Mouse (Mus musculus): Measurements from ENCODE around the gene Bricd5. TPM values are rescaled to one million over a fixed set of nuclear protein-coding genes. Genes with fewer than 3 reads are reported as not detected.
"Not testable (repeated sequence)": the region's sequence is repeated elsewhere in the genome, so short reads cannot be mapped to it uniquely, and the experiment has no call there.

The Bricd5 gene
- polyA plus RNA-seq (2015; fragmentation: Nextera tagmentation; extraction: Ambion mirVana) = 0.65 and 1.2 TPM in 2 replicates

DNA sequence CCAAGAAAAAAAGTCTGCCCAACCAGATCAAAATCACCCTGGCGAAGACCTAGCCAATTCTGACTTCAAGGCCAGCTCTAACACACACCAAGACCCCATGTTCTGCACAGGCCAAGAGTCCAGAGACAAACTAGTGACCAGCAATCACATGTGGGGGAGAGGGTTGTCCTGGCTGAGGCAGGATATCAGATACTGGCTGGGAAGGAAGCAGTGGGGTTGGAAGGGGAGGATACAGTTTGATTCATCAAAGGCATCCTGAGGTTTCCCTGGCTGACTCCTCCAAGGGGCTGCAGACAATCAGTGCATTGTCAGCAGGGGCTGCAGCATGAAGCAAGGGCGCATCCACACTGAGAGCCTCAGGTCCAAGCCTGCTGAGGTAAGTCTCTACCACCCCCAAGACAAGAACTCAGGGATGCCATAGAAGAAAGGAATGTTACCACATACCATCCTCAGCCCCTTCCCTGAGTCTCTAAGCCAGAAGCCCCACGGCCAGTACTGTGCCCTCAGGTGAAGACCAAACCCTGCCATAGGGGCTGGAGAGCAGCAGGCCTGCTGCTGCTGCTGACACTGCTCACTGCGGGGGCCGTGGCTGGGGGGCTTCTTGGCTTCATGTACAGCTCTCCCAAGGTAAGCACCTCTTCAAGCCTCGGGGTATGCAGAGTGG, at the start of gene Bricd5:
TSS of gene Bricd5 (plus strand) at position 273 of the 664 bp plus-strand sequence.
- Histone ChIP-seq H3K27ac (ENCODE audit: low read depth, low read length) (peak within 1 kb of the TSS; percentile 23; the same call in 1 of the 2 replicates), H3K27me3 (replicated peaks; ENCODE audit: control insufficient read depth, insufficient read depth, low read length) (no peaks in the 10 kb centered on the region), H3K4me1 (ENCODE audit: control insufficient read depth, insufficient read depth, low read depth, low read length) (peaks cover 39% of the 10 kb centered on the region), H3K4me3 (ENCODE audit: low read length) (no peak within 1 kb of the TSS), H3K36me3 (ENCODE audit: control insufficient read depth, insufficient read depth, low read length) (peaks cover 20% of the 10 kb centered on the region), H3K9me3 (ENCODE audit: control insufficient read depth, low read length) (no peaks in the 10 kb centered on the region), H3K9ac (ENCODE audit: low read depth, low read length) (0 out of 2 replicates have a peak within 1 kb of the TSS, but pooled peaks have one; percentile 22), H3K4me2 (ENCODE audit: low read length) (no peak within 1 kb of the TSS; the same call in 1 of the 2 replicates)
- ATAC-seq = no peak
- 77% methylated on average over 6 of the region's 6 CpGs for WGBS

DNA sequence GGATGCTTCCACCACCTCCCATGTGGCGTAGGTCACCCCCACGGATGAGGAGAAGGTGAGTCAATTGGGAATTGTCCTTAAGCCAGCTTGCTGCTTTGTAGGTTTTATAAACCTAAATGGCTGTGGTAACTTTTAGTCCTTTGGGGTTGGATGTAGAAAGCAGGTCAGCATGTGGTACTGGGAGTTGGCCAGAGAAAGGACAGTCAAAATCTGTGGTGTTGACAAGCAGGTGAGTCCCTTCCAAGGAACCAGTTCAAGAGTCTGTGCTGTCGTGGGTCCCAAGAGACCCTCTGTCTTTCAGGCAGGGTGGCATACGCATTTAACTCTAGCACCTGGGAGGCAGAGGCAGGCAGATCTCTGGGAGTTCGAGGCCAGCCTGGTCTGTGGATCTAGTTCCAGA, 49.2 kb upstream of the Bricd5 start:
- H3K27me3 ChIP-seq (replicated peaks; ENCODE audit: control insufficient read depth, insufficient read depth, low read length) = no peaks in the 10 kb centered on the region
- H3K4me1 ChIP-seq (ENCODE audit: control insufficient read depth, insufficient read depth, low read depth, low read length) = peaks cover 6% of the 10 kb centered on the region
- WGBS = 94% methylated on average over 5 of the region's 5 CpGs

DNA sequence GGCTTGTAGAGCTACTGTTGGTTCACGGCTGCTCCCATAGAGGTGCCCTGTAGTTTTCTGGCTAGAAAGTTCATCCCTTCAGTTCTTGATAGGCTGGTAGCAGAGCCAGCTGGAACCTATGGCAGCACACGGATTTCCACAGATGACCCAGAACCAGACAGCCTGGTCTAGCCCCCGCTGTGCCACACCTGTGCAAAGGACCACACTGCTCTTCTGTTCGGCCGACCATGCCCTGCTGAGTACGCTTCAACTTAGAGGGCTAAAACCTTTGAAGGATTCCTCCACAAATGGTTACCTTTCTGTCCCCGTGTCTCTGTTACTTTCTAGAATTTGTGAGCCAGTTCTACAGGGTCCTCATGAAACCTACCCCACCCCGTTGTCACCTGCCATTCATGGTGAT, 48.4 kb upstream of the Bricd5 start:
- not testable (repeated sequence) for H3K9me3 ChIP-seq (ENCODE audit: control insufficient read depth, low read length); ATAC-seq; H3K4me2 ChIP-seq (ENCODE audit: low read length); H3K9ac ChIP-seq (ENCODE audit: low read depth, low read length); H3K27ac ChIP-seq (ENCODE audit: low read depth, low read length); H3K27me3 ChIP-seq (replicated peaks; ENCODE audit: control insufficient read depth, insufficient read depth, low read length); H3K4me1 ChIP-seq (ENCODE audit: control insufficient read depth, insufficient read depth, low read depth, low read length); H3K4me3 ChIP-seq (ENCODE audit: low read length)
- peaks cover 30% of the 10 kb centered on the region for H3K36me3 ChIP-seq (ENCODE audit: control insufficient read depth, insufficient read depth, low read length)
- WGBS = 99% methylated on average over 5 of the region's 8 CpGs

More for the DNA sequence above, 49.2 kb upstream of the Bricd5 start:
- no peak overlapping the region for H3K9ac ChIP-seq (ENCODE audit: low read depth, low read length)
- H3K36me3 ChIP-seq (ENCODE audit: control insufficient read depth, insufficient read depth, low read length) = peaks cover 38% of the 10 kb centered on the region
- no peak overlapping the region for H3K4me3 ChIP-seq (ENCODE audit: low read length)
- no peaks in the 10 kb centered on the region for H3K9me3 ChIP-seq (ENCODE audit: control insufficient read depth, low read length)
- H3K27ac ChIP-seq (ENCODE audit: low read depth, low read length) = no peak overlapping the region
- no peak overlapping the region for H3K4me2 ChIP-seq (ENCODE audit: low read length)
- no peak for ATAC-seq

DNA sequence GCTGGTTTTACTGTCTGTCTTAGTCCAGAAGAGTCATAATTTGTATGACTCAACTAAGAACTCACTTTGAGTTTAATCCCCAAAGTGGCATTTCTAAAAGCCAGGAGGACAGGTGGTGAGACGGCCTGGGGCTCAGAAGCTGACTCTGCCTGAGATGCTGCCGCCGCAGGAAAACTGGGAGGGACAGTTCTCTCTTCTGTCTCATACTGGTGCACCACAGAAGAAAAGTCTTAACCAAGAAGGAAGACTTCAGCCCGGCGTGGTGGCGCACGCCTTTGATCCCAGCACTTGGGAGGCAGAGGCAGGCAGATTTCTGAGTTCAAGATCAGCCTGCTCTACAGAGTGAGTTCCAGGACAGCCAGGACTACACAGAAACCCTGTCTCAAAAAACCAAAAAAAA, 47.8 kb upstream of the Bricd5 start:
- no peak for ATAC-seq
- WGBS = 84% methylated on average over 7 of the region's 7 CpGs
- peak overlapping the region; percentile 63 for H3K4me2 ChIP-seq (ENCODE audit: low read length)
- peak overlapping the region; percentile 95; the same call in 1 of the 2 replicates for H3K27ac ChIP-seq (ENCODE audit: low read depth, low read length)
- H3K4me1 ChIP-seq (ENCODE audit: control insufficient read depth, insufficient read depth, low read depth, low read length) = peaks cover 6% of the 10 kb centered on the region
- no peaks in the 10 kb centered on the region for H3K9me3 ChIP-seq (ENCODE audit: control insufficient read depth, low read length)
- no peaks in the 10 kb centered on the region for H3K27me3 ChIP-seq (replicated peaks; ENCODE audit: control insufficient read depth, insufficient read depth, low read length)
- peaks cover 24% of the 10 kb centered on the region for H3K36me3 ChIP-seq (ENCODE audit: control insufficient read depth, insufficient read depth, low read length)
- no peak overlapping the region for H3K9ac ChIP-seq (ENCODE audit: low read depth, low read length)
- no peak overlapping the region for H3K4me3 ChIP-seq (ENCODE audit: low read length)

DNA sequence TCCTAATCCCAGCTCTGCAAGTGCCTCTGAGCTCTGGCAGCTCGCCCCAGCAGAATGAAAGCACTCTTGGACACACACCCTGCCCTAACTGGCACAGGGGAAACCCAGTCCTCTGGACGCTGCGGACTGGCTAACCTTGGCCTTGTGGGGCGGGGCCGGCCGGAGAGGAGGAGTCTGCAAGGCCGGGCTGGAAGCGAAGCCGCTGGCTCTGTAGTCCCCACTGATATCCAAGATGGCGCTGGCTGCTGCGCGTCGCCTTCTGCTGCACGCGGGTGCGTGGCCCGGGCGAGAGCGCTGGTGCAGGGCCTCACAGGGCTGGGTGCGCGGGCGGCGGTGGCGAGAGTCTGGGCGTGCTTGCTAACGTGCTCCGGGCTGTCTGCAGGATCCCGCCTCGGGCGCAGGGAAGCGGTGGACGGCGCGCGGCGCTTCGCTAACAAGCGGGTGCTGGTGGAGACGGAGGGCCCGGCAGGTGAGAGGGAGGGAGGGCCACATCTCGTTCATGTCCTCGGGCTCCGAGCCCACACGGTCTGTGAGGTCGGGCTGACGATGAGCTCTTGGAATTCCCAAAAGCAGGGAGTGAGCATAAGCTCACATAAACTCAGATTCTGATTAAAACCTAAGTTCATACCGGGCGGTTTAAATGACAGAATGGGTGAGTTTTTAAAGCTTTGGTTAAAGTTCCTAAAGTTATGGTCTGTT, 47.1 kb upstream of the Bricd5 start, which contains the start of gene Eci1:
TSS of gene Eci1 (plus strand) at position 171 of the 699 bp plus-strand sequence.
- peak; percentile 99 for ATAC-seq
- peak within 1 kb of the TSS; percentile 88 for H3K9ac ChIP-seq (ENCODE audit: low read depth, low read length)
- peaks cover 20% of the 10 kb centered on the region for H3K36me3 ChIP-seq (ENCODE audit: control insufficient read depth, insufficient read depth, low read length)
- peaks cover 6% of the 10 kb centered on the region for H3K4me1 ChIP-seq (ENCODE audit: control insufficient read depth, insufficient read depth, low read depth, low read length)
- under 1% methylated on average over 45 of the region's 48 CpGs for WGBS
- no peaks in the 10 kb centered on the region for H3K27me3 ChIP-seq (replicated peaks; ENCODE audit: control insufficient read depth, insufficient read depth, low read length)
- H3K4me2 ChIP-seq (ENCODE audit: low read length) = peak within 1 kb of the TSS; percentile 63
- H3K4me3 ChIP-seq (ENCODE audit: low read length) = peak within 1 kb of the TSS; percentile 72
- peak within 1 kb of the TSS; percentile 95 for H3K27ac ChIP-seq (ENCODE audit: low read depth, low read length)
- no peaks in the 10 kb centered on the region for H3K9me3 ChIP-seq (ENCODE audit: control insufficient read depth, low read length)

DNA sequence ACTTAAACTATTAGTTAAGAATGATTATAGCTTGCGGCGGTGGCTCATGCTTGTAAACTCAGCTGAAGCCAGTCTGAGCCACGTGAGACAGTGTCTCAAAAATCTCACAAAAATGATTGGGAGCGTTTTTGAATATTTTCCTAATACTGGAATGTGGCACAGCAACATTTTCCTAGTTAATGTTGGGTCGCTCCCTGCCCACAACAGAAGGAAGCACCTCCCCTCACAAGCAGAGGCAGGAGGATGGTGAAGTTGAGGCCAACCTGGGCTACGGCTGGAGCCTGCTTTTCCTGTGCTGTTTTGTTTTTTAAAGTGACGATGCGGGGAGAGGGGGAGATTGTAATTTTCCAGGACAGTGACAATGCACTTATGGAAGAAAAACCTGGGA, 46.5 kb upstream of the Bricd5 start:
- Histone ChIP-seq H3K9me3 (ENCODE audit: control insufficient read depth, low read length) (no peaks in the 10 kb centered on the region), H3K9ac (ENCODE audit: low read depth, low read length) (peak overlapping the region; percentile 88; the same call in 1 of the 2 replicates), H3K27ac (ENCODE audit: low read depth, low read length) (peak overlapping the region; percentile 95), H3K36me3 (ENCODE audit: control insufficient read depth, insufficient read depth, low read length) (peaks cover 20% of the 10 kb centered on the region), H3K4me1 (ENCODE audit: control insufficient read depth, insufficient read depth, low read depth, low read length) (peaks cover 6% of the 10 kb centered on the region), H3K4me2 (ENCODE audit: low read length) (peak overlapping the region; percentile 63), H3K4me3 (ENCODE audit: low read length) (peak overlapping the region; percentile 72), H3K27me3 (replicated peaks; ENCODE audit: control insufficient read depth, insufficient read depth, low read length) (no peaks in the 10 kb centered on the region)
- no peak for ATAC-seq
- 5% methylated on average over 8 of the region's 8 CpGs for WGBS

DNA sequence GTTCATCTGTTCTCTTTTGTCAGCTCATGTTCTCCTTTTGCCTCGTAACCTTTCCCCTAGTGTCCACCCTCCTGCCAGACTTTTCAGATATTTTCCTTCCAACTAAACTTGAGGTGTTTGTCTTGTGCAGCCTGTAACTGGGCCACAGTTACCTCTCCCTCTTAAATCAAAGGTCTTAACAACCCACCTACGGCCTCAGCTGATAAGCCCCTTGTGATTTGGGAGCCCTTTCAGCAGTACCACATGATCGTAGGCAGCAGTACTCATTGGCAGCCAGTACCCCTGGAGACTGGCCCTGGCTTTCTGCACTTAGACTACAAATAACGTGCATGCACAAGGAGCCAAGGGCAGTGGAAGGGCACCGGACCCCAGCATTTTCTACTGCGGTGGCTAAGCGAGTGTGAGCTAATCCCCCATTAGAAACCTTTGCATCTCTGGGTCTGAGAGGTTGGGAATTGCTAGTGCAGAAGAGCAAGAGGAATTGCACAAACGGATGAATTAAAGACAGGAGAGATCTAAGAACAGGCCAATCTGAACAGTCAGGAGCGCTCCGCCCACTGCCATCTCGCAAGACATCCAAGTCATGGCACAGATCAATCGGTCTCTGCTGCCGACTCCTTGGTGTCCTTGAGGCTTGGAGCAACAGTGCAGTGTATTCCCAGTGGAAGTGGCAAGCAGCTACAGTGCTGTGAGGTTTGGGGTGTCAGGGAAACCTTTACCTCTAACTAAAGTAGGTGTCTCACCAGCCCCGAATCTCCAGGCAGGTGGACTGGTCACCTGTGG, 44.3 kb upstream of the Bricd5 start:
- H3K9me3 ChIP-seq (ENCODE audit: control insufficient read depth, low read length) = no peaks in the 10 kb centered on the region
- no peak for ATAC-seq
- WGBS = 84% methylated on average over 14 of the region's 14 CpGs
- no peak overlapping the region for H3K4me3 ChIP-seq (ENCODE audit: low read length)
- peaks cover 6% of the 10 kb centered on the region for H3K4me1 ChIP-seq (ENCODE audit: control insufficient read depth, insufficient read depth, low read depth, low read length)
- H3K36me3 ChIP-seq (ENCODE audit: control insufficient read depth, insufficient read depth, low read length) = peaks cover 5% of the 10 kb centered on the region; the same call in 1 of the 2 replicates
- H3K27me3 ChIP-seq (replicated peaks; ENCODE audit: control insufficient read depth, insufficient read depth, low read length) = no peaks in the 10 kb centered on the region
- H3K27ac ChIP-seq (ENCODE audit: low read depth, low read length) = 0 out of 2 replicates have a peak overlapping the region, but pooled peaks have one; percentile 34
- no peak overlapping the region for H3K9ac ChIP-seq (ENCODE audit: low read depth, low read length)
- H3K4me2 ChIP-seq (ENCODE audit: low read length) = no peak overlapping the region

DNA sequence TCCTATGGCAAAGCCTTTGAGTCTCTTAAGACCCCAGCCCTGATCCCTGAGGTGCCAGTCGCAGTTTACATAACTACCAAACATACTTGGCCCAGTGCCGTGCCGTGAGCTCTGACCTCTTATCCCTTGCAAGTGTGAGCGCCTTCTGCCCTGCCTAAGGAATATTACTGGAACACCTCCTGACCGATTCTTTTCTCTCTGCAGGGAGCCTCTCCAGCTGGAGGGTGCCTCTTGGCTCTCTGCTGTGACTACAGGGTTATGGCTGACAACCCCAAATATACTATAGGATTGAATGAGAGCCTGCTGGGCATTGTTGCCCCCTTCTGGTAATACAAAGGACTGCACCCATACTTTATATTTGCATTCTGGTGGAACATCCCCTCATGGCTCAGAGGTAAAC, 36.7 kb upstream of the Bricd5 start:
- Histone ChIP-seq H3K27me3 (replicated peaks; ENCODE audit: control insufficient read depth, insufficient read depth, low read length) (no peaks in the 10 kb centered on the region), H3K9me3 (ENCODE audit: control insufficient read depth, low read length) (no peaks in the 10 kb centered on the region), H3K4me1 (ENCODE audit: control insufficient read depth, insufficient read depth, low read depth, low read length) (no peaks in the 10 kb centered on the region), H3K27ac (ENCODE audit: low read depth, low read length) (no peak overlapping the region), H3K4me2 (ENCODE audit: low read length) (no peak overlapping the region), H3K9ac (ENCODE audit: low read depth, low read length) (no peak overlapping the region), H3K36me3 (ENCODE audit: control insufficient read depth, insufficient read depth, low read length) (peaks cover 21% of the 10 kb centered on the region), H3K4me3 (ENCODE audit: low read length) (no peak overlapping the region)
- ATAC-seq = peak; percentile 55
- WGBS = 63% methylated on average over 5 of the region's 5 CpGs

Measured in hindbrain, embryonic 16.5 days (tissue).